Mouse (Mus musculus) left cerebral cortex, adult 2 months (tissue): ENCODE measurements around the gene 2310034G01Rik. TPM values are rescaled to one million over a fixed set of nuclear protein-coding genes. Genes with fewer than 3 reads are reported as not detected.

ENCODE experiments used
- DNase-seq, 2 experiments: peaks; one replicate each; pipeline ENCODE4 v3.0.0; 2021 to 2022; ENCODE audit warnings: low spot score in 2 of 2, mixed read lengths in 1 of 2; ENCODE audit errors: extremely low spot score in 1 of 2
- H3K27ac ChIP-seq: fragments of 200-600 bp; 2 replicates; pipeline ENCODE4 v1.8.1; 2022
- H3K4me3 ChIP-seq: fragments of 200-600 bp; 2 replicates; pipeline ENCODE4 v1.8.1; 2022
- CTCF ChIP-seq: fragments of 200-600 bp; IDR thresholded peaks from 2 replicates; pipeline ENCODE4 v1.8.1; 2022; ENCODE audit warnings: antibody characterized with exemption, mild to moderate bottlenecking, moderate library complexity
- intact Hi-C: fragments of 180-260 bp; cut with DNase I; formaldehyde crosslinking; loops from one replicate; pipeline ENCODE4 v1.15.1; 2025
- total RNA-seq, 2 experiments: library from RNA; stranded (reverse); gene quantifications; 2 replicates each; pipeline ENCODE4 v1.2.3; 2021

2310034G01Rik gene
- total RNA-seq, 2 experiments from 2014 or later = 0.66 to 0.91 TPM

DNA sequence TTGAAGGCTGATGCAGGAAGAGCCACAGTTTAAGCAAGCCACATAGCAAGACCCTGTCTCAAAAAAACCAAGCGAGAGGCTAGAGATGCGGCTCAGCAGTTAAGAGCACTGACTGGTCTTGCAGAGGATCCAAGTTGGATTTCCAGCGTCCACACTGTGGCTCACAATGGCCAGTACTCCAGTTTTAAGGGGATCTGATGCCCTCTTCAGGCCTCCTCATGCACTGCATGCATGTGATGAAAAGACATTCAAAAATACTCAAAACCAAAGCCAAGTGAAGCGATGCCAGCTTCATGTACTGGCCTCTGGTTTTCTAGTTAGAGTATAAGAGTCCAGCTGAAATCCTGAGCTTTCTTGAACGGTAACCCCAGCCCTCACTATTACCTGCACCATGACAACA lies 39.8 kb upstream of the 2310034G01Rik start:
- Histone ChIP-seq H3K27ac (no peak overlapping the region), H3K4me3 (no peak overlapping the region)
- intact Hi-C loops = no loop called here
- DNase-seq = no peak
- peak; percentile 43 for TF ChIP-seq CTCF

DNA sequence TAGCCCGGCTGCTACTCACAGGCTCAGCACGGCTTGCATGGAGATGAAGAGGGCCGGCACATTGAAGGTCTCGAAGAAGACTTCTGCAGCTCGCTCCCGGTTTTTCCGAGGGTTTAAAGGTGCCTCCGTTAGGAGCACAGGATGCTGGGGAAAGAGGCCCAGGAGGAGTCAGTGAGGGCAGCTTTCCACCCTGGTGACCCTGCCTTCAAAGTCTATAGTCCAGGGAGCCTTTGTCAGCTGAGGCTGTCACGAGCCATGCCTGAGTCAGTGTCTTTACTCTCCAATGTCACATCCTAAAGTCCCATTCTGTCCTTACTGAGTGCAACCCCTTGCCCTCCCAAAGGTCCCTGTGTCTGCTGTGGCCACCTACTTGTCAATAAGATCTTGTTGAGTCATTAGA lies 32.2 kb upstream of the 2310034G01Rik start:
- Histone ChIP-seq H3K4me3 (no peak overlapping the region), H3K27ac (no peak overlapping the region)
- intact Hi-C loops = no loop called here
- no peak for TF ChIP-seq CTCF
- DNase-seq = no peak

DNA sequence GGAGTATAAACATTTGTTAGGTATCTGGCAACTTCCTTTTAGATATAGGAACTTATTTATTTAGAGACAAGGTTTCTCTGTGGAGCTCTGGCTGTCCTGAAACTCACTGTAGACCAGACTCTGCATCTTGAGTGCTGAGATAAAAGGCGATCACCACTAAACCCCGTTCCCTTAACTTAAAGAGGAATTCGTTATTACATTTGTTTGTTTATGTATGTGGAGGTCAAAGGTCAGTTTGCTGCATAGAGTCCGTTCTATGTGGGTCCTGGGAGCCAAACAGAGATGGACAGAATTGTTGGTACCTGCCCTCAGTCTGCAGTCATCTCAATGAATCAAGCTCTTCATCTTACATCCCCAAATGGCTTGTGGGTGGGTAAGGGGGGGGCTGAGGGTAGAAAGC lies 25.8 kb upstream of the 2310034G01Rik start:
- intact Hi-C loops = no loop called here
- Histone ChIP-seq H3K4me3 (no peak overlapping the region), H3K27ac (no peak overlapping the region)
- no peak for DNase-seq
- TF ChIP-seq CTCF = no peak

DNA sequence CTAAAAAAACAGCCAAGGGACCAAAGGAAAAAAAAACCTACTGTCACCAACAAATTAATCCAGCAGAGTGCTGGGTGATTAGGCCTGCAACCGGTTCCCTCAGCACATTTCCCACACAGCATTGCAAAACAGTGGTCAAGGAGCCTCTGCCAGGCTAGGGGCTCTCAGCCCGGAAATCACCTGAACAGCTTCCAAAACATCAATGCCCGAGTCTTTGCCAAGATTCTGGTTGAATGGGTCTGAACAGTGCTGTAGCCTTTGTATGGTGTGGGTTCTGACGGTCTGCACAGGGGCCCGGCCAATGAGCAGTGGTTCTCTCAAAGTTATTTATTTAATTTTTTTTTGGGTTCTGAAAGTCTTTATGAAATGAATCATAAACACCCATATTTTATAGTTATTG lies 25.4 kb upstream of the 2310034G01Rik start:
- H3K4me3 ChIP-seq = no peak overlapping the region
- intact Hi-C loops = no loop called here
- TF ChIP-seq CTCF = no peak
- no peak overlapping the region for H3K27ac ChIP-seq
- DNase-seq = no peak

DNA sequence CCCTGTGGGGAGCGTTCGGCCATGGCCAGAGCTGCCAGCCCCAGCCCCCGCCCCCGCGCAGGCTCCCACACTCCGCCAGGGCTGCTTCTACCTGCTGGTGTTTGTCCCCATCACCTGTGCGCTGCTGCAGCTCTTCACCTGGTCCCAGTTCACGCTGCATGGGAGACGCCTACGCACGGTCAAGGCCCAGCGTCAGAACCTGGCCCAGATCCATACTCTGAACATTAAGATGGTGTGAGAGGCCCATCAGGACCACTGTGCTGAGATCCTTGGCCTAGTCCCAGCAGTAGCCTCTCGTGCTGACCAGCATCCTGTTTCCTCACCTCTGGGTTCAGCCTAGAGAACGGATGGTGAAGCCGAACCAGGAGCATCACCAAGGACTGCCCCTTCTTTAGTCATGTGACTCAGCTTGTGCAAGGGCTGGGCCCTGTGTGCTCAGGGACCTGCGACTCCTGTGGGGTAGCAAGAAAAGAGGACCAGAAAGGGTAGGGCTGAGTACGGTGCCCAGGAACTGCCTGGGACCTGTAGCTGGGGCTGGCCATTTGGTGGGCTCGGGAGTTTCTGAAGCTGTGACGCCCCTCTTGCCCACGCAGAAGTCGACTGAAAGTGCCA lies 24.5 kb upstream of the 2310034G01Rik start:
- TF ChIP-seq CTCF = no peak
- Histone ChIP-seq H3K4me3 (no peak overlapping the region), H3K27ac (peak overlapping the region; percentile 18; the same call in 1 of the 2 replicates)
- intact Hi-C loops = no loop called here
- DNase-seq = no peak

DNA sequence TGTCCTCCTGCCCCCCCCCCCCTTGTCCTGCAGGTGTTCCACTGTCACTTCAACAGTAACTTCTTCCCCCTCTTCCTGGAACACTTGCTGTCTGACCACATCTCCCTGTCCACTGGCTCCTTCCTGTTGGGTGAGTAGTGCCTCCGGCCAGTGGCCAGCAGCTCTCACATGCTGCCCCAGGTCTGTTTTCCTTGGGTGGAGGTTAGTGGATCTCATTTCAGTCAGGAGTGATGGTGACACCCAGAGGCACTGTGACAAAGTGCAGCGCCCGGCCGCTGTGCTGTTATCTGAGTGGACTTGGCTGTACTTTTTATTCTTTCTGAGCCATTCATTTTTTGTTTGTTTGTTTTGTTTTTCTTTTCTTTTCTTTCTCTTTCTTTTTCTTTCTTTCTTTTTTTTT lies 19.1 kb upstream of the 2310034G01Rik start:
- intact Hi-C loops = loop anchor here (2.0 kb wide), 2 partner anchors 30 to 64 kb away; partner anchors contain the start of genes Cuedc2 and Nfkb2
- H3K27ac ChIP-seq = peak overlapping the region; percentile 85; the same call in 1 of the 2 replicates
- H3K4me3 ChIP-seq = no peak overlapping the region
- peak; percentile 54 to 62 for DNase-seq
- peak; percentile 70 for TF ChIP-seq CTCF

DNA sequence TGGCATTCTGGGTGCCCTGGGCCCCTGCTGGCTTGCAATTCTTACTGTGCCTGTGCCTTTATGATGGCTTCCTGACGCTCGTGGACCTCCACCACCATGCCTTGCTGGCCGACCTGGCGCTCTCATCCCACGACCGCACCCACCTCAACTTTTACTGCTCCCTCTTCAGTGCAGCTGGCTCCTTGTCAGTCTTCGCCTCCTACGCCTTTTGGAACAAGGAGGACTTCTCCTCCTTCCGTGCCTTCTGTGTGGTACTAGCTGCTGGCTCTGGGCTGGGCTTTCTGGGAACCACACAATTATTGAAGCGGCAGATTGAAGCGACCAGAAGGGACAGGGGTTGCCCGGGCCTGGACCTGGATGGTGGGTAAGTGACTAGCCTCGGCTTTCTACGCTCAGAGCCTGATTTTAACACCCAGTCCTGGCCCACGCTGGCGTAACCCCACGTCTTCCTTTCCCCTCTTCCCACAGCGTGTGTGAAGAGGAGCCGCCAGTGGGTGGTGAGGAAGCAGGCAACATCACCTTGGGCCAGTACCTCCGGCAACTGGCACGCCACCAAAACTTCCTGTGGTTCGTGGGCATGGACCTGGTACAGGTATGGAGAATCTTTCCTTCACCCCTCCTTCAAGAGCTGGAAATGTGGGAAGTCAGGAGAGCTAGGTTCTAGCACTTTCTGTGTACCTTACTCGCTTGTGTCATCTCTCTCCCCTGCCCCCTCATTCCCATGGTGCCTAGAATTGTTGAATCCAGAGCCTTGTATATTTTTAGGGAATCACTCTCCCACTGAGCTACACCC lies 17.9 kb upstream of the 2310034G01Rik start:
- TF ChIP-seq CTCF = no peak
- intact Hi-C loops = loop anchor here (2.0 kb wide), 2 partner anchors 29 to 63 kb away; partner anchors contain the start of genes Cuedc2 and Nfkb2
- DNase-seq = peak; percentile 43 to 56
- peak overlapping the region; percentile 85 for H3K27ac ChIP-seq
- H3K4me3 ChIP-seq = peak overlapping the region; percentile 19; the same call in 1 of the 2 replicates

DNA sequence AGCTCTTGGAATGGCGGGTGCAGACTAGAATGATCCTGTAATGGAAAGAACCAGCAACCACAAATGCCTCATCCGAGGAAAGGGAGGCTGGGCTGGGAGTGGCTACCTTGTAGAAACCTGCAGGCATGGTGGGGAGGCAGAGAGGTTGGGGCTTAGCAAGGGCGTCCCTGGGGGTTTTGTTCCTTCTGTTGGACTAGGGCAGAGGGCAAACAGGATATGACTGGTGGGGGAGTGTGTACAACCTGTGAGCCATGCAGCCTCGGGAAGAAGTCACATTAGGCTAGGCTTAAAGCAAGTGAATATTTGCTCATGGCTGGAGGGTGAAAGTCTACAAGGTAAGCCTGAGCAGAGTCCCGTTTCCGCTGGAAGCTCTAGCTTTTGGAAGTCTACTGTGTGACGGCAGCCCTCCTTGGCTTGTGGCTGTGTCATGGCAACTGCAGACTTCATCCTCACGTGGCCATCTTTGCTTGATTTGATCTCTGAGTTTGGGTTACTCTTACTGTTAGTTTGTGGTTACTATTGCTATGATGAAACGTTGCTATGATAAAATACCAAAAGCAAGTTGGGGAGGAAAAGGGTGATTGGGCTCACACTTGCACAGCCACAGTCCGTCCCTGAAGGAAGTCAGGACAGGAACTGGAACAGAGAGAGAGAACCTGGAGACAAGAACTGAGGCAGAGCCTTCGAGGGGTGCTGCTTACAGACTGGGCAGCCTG lies 13.3 kb upstream of the 2310034G01Rik start:
- DNase-seq = no peak
- Histone ChIP-seq H3K4me3 (no peak overlapping the region), H3K27ac (no peak overlapping the region)
- no peak for TF ChIP-seq CTCF
- intact Hi-C loops = no loop called here

DNA sequence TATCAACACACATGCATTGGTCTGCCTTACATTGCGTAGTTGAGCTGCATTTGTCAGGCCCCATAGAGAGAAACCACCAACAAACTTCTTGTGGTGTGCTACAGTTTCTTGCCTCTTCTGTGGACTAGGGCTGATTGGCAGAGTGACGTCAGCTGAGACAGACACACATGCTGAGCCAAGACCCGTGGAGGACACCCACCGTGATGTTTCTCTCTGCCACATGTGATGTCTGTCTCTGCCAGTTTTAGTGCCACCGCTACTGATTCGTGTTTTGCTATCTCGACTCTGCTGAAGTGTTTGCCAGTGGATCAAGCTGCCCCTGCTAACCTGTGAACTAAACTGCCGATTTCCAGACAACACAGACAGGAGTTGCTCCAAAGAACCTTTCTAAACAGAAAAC lies 12.0 kb upstream of the 2310034G01Rik start:
- no peak for TF ChIP-seq CTCF
- H3K4me3 ChIP-seq = no peak overlapping the region
- no peak overlapping the region for H3K27ac ChIP-seq
- no peak for DNase-seq
- intact Hi-C loops = no loop called here

DNA sequence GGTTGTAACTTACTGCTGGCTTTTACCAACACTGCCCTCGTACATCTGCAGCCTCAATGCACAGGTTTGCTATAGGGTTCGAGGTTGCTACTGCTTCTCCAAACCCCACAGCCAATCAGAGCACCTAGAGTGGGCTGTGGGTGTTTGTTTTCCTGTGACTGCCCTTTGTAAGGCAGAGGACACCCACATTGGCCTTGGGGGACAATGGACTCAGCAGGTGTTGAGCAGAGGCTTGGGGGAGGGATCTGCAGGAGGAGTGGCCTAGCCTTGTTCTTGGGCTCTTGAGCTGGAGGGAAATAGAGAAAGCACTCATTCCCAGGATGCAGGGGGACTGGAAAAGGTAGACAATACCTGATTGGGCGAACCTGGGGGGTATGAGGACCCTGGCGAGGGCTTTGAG lies 8.3 kb upstream of the 2310034G01Rik start:
- DNase-seq = no peak
- H3K27ac ChIP-seq = no peak overlapping the region
- no peak for TF ChIP-seq CTCF
- intact Hi-C loops = no loop called here
- H3K4me3 ChIP-seq = no peak overlapping the region

DNA sequence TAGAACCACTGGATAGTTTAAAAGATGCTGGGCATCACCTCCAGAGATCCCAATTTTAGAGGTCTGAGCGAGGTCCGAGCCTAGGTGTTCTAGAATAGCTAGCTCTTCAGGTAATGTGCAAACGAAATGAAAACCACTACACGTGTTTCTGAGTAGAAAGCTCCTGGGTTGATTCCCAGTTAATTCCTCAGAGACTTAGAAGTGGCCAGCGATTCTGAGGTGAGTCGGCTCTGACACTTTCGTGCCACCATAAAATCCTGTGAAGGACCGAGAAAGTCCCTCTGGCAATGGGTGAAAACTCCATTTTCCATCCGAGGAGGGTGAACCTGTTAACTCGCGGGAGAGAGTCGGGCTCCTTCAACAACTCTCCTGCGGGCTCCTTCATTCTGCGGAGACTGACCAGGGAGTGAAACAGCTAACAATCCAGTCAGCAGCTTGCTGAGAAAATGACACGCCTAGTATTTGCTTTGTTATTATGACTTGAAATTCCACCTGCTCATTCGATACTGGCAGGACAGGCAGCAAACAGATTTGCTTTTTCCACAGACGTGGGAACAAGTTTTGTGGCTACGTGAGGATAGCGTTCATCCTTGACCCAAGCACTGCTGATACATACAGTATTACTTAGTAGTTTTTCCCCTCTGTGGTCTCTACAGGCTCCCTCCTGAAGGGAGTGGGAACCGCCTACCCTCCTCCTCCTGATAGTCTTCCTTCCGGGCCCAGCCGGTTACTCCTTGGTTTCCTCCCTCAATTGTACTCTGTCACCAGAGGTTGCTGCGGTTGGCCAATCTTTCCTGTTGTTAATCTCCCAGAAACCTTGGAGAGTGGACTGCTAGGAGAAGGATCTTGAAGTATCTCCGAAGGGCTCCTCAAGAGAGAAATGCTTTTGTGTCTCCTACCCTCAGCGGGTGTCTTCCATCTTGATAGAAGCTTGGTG lies 7.5 kb upstream of the 2310034G01Rik start:
- Histone ChIP-seq H3K4me3 (peak overlapping the region; percentile 74), H3K27ac (no peak overlapping the region; the same call in none of the 2 replicates)
- DNase-seq = no peak
- TF ChIP-seq CTCF = no peak
- intact Hi-C loops = loop anchor here (2.0 kb wide), 1 partner anchor 19 kb away; the partner anchor contains the start of gene Cuedc2
